Mouse (Mus musculus) spleen, postnatal 14 days (tissue): ENCODE measurements around the gene Pip5k1b.

Experiments
- DNase-seq, 2 experiments: peaks; one replicate each; pipeline ENCODE4 v3.0.0; 2021 to 2022; ENCODE audit warnings: low spot score in 2 of 2

Gene Pip5k1b

DNA sequence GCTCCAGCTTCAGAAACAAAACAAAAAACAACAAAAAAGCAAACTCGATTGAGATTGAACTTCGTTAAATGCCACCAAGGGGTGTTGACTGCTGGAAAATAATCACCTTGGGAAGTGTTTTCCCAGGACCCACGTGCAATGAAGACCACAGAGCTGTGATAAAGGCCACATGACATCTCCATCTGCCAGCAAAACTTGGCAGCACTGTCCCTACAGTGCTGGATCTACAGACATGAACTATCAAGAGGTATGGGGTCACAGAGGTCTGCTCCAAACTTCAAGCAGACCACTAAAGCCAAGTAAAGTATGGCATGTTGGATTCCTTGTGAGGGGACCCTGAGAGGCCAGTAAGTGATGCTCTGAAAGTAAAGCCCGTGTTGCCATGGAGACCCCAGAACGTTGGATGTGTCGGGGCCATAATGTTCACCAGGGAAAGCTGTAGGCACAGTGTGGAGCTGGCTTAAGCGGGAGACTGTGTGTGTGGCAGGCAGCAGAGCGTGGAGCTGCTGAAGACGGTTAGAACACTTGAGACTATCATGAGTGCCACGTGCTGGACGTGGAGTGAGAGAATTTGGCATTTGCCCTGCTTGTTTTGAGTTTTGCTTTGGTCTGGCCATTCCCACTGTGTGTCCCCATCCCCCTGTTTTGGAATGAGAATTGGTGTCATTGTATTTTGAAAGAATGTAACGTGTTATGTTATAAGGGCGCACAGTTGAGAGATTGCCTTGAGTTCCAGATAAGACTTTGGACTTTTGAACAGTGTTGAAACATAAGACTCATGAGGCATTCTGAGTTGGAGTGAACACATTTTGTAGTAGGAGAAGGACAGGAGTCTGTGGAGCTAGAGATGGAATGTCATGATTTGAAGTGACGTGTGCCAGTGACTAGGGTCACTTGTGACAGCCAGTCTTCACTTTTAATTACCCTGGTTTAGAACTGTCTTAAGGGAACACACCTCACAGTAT lies 12.0 kb downstream of the Pip5k1b start:
- no peak for DNase-seq

DNA sequence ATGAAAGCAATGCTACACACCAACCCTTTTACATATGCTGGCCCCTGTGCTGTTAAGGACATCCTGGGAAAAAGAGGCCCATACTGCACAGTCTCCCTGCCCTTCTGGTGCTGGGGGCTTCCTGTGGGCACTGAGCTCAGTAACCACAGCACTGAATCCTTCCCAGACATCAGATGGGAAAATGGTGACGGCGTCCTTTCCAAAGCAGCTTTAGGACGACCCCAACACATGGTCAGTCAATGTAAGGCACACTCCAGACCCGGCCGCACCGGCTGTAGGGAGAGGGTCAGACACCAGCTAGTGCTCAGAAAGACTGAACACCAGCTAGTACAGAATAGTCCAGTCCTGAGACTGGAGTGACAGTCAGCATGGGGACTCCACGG lies 13.4 kb downstream of the Pip5k1b start:
- DNase-seq = no peak

DNA sequence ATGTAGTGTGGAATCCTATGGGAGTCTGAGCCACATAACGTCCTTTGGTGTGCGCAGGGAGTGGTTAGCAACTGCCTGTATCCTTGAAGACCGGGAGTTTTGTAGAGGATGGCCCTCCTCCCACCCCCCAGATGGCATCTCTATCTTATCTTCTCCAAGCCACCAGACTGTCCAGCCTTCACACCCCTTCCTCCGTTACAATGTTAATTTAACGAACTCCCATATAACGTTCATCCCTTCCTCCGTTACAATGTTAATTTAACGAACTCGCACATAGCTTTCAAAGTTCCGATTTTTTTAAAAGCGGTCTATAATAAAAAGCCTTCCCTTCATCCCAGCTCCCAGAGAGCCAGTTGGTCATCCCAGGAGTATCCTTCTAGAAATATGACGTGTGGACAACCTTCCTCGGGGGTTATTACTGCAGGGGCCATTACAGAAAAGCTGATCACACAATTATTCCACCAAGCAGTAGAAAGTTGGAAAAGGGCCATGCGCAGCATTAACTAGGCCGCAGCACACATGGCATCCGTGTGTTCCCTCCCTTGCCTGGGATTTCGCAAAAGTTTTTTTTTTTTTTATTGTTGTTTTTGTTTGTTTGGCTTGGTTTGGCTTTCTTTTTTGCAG lies 13.9 kb downstream of the Pip5k1b start:
- DNase-seq = no peak

DNA sequence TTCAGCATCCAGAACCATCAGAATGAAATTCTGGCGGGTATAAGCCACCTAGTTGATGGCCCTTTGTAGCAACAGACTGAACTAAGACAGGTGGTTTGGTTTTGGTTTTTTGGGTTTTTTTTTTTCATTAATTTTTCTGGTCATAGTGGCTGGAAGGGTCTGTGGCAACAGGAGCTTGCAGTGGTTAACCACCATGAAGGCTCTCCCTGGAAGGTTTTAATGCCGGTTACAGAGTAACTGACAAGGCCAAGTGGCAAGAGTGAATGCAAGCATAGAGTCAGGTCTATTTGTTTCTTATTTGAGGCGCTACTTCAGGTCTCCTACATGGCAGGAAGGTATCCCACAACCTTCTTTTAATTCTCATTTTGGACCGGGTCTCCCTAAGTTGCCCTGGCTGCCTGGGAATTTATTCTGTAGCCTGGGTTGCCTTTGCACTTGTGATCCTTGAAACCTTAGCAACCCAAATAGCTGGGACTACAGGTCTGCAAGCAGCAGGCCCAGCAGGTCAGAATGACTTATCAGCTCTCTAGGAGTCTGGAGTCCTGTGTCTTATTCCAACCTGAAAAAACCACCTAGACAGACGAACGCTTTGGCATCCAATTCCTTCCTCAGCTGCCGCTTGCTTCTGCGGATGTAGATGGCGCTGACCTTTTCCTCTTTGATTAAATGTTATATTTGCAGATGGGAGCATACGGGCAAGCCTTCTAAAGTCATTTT lies 14.6 kb downstream of the Pip5k1b start:
- no peak for DNase-seq

DNA sequence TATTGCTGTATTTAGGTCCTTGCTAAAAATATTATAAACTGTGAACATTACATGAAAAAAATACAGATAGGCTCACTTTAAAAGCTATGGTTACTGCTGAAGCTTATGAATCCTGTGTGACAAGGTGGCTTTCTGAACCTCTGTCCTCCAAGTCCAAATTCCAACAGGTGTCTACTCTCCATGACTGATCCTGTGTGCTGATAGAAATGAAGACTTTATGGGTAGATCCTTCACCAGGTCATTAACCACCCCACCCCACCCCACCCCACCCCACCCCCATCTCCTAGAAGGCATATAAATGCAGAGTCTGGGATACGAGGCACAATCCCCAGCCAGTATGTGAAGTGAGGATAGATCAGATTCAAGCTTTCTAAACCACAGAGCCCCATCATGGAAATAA lies 16.6 kb downstream of the Pip5k1b start:
- no peak for DNase-seq

DNA sequence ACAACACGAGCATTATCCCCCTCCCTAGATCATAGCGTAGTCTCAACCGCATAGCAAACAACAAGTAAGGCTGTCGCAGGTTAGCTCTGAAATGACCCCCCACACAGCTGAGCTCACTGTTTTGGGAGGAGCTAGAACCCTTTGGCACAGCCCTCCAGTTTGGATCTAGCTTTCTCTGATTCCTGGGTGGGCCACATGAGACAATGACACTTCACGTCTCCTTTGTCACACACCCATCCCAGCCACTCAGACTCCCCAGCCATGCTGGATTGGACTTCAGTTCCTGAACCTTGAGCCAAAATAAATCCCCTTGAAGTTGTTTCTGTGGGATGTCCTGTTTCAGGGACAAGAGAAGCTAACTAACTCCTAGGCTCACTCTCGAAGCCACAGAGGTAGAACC lies 17.5 kb downstream of the Pip5k1b start:
- DNase-seq = no peak

DNA sequence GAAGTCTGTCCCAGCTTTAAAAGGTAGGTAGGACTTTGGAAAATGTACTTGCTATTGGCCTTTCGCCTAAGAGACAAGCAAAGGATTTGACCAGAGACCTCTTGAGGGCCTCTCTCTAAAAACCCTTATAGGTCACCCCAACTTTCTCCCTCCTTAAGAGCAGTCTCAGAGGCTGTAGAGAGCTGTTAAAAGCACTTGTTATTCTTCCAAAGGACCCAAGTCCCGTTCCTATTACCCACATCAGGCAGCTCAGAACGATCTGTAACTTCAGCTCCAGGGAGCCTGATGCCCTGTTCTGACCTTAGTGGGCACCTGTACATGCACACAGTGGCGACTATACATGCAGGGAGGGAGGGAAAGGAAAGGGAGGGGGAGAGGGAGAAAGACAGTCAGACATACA lies 18.0 kb downstream of the Pip5k1b start:
- no peak for DNase-seq

DNA sequence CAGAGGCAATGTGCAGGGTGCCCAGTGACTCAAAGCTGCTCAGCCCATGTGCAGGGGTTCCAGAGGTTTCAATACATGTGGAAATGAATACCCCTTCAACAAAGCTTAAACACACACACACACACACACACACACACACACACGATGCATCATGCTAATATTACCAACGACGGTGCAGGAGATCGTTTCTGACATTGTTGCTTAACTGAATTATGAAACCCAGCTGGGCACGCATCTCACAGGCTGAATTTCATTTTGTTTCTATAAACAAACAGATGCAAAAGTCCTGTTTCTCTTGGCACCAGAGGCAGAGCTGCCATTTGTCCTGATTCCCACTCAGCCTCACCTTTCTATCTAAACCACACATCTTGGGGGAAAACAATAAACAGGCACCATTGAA lies 18.8 kb downstream of the Pip5k1b start:
- no peak for DNase-seq

DNA sequence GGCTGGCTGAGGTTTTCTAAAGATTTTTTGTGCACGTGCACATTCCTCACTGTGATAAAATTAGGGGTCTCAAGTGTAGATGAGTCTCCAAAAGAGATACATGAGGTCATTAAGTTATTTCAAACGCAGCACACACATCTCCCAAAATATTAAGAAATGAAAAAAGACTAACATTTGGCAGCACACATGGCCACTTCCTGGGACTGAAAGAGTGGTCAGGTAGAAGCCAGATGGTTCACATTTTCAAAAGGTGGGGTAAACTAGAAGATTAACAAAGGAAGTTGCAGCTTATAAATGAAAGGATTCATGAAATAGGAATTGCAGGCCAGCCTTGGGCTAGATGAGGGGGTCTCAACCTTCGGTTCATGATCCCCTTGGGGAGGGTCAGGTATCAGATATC lies 19.4 kb downstream of the Pip5k1b start:
- no peak for DNase-seq

DNA sequence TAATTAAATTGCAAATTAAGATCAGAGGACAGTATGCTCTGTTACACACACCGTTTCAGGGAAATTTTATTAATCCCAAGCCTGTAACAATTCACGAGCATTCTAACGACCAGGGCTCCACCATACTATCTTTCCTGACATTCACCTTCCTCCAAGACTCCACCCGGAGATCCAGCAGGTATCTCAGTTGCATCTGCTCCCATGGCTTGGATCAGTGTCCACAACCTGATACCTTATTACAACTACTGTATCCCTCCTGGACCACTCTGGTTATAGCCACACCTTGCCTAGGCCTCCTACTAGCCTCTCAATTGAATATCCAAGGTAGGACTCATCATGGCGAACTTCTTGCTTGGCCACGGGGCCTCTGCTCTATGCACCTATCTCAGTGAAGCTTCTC lies 20.5 kb downstream of the Pip5k1b start:
- DNase-seq = no peak

DNA sequence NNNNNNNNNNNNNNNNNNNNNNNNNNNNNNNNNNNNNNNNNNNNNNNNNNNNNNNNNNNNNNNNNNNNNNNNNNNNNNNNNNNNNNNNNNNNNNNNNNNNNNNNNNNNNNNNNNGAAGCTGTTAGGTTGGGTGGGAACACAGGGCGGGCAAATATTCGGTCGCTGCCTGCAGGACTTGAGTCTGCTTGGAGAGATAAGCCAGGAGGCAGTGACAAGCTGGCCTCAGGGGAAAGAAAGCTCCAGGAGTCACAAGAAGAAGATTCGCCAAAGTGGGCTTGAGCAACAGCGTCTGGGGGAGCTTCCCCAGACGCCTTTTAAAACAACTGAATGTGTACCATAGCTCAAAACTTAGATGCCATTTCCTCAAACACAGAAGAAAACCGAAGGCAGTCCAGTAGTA lies 20.9 kb downstream of the Pip5k1b start:
- peak; percentile 47 to 48 for DNase-seq

DNA sequence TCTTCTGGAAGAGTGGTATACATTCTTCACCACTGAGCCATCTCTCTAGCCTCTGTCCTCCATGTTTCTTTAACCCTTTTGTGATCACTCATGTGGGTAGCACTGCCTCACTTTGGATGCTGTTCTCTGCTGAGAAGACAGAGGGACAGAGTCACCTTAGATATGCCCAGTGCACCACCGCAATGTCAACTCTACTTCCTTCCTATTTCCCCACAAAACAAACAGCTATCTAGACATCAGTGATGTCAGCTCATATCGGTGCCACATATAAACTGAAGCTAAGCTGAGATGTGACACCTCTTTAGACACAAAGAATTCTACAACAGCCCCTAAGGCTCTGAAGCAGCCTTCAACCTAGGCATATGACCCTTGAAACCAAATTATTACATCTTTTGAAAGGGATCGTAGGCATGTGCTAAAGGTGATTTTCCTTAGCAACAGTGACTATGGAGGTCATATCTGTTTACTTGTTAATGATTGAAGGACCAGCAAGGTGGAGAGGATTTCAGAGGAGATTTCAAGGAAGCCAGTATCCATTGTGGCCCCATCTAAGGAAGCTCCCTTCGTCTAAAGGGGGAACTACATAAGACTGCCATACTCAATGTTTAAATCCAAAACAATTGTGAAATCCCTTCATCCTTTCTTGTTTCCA lies 26.6 kb downstream of the Pip5k1b start:
- no peak for DNase-seq

DNA sequence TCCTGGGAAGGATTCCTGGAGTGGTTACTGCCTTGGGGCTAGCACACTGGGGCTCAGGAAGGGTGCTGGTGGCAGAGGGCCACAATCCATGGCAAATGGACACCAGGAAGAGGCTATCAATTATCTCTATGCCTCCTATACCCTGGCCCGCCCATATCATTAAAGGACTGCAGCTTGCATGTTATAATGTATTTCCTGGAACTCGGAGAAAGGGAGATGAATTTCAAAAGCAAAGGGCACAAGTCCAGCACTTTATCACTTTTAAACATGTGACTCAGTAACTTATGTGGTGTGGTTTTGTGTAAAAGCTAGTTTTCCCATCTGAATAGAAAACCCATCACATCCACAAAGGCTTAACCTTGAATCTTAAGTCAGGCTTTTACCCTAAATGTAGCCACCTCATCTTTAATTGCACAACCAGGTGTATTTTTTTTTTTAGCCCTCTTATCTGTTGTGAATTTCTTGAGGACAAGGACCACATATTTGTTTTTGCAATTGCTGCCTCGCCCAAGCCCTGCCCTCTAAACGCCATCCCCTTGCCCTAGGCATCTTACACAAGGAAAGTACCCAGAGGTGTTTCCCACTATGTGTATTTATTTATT lies 27.4 kb downstream of the Pip5k1b start:
- no peak for DNase-seq

DNA sequence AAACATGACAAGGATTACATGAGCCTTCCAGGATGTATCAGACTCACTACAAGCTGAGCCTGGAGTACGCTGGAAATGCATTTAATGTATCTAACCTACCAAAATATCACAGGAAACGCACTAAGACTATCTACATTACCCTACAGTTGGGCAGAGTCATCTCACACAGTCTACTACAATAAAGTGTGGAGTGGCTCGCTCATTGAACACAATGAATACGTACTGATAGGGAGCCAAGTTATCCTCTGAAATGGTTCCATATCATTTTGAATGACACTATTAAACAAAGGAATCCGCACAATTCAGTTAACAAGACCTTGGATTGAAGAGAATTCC lies 28.1 kb downstream of the Pip5k1b start:
- DNase-seq = no peak

DNA sequence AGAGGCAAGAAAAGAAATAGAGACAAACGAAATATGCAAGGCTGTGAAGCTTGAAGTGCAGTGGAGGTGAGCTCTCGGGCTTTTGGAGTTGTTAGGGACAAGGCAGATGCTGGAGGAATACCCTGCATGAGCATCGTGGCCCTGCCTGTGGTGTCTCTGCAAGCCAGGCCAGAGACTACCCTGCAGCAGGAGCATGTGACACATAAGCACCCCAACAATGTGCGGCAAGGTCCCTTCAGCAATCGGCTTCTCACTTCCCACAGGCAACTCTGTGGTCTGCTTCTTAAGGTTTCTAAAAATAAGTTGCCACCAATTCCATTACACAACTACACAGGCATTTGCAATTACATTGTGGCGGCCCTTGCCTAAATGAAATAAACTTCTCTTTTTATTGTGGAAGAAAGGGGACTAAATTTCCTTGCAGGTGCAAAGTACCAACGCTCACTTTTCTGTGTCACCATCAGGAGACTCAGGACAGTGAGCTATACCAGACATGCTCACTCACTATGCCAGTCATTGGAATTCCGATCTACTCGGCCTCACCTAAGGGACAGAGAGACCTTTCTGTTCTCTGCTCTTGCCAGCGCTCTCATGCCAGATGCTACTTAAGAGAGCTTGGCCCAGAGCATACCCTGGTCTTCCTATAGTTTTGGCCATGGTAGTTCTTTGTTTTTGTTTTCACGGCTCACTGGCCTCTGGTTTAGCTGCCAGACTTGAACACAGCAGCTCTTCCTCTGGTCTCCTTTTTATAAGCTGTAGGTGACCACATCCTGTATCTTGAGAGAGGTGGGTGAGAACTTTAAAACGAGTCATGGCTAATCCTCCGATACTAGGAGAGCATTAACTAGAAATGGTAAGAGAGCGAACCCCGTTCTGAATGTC lies 28.7 kb downstream of the Pip5k1b start:
- DNase-seq = no peak

DNA sequence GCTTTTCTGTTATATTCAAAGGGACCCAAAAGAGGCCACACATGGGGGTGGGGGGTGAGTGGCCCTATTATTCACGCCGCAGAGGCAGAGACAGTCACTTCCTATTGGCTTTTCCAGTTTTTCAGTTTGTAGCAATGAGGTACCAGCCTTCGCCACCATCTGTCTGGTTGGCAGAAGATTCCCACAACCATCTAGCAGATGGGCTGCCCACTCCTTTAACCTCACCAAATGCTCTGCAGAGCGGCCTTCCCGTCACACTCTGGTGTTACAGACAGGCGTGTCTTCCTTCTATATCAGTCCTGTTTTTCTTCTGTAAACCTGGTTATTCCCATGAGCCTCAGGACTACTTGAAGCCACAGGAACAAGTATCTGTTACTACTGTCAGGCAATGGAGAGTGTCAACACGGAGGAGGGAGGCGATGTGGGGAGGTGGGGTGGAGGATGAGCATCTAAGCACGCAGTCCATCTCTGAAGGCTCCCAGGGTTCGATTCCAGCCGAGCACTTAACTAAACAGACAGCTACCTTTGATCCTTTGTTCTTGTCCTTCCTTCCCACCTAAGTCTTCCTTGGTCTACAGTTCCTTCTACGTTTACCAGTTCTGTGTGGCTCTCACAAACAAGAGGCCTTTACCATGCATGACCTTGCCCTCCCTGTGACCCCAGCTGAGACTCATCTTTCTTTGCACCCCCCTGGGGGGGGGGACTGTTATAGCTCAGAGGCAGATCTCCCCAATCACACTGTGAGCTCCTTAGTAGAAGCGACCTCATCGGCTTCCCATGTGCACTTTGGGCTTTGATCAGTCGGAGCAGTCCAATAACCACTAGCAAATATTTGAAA lies 32.0 kb downstream of the Pip5k1b start:
- DNase-seq = no peak

DNA sequence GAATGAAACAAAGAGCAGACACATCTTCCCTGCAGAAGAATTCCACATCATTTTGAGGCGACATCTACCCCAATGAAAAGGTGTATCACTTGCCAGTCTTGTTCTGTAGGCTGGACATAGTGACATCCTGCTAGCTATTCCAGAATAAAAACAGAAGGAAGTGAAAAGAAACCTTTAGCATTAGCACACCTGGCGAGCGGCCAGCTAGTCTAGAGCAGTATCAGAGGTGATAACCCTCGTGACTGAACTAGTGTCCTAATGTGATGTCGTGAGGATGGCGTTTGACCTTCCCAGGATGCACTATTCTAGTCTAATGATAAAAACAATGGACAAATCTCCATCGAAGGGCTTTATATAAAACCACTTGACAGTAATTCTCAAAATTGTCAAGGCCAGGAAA lies 33.7 kb downstream of the Pip5k1b start:
- DNase-seq = no peak

DNA sequence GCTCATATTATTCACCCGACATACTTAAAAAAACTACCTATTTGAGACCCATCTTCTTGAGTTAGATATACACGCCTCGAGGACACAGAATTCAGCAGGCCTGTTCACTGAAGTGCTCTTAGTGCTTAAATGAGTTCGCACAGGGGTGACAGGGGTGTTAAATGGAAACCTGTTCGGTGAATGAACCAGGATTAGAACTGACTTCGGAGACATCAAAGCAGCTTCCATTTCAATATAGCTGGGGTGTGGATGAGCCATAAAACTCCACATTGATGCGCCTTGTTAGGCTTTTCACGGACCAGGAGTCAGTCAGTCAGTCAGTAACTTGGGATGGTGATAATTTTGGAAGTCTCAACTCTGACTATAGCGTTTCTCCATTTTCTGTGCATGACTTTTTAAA lies 34.5 kb downstream of the Pip5k1b start:
- DNase-seq = no peak

DNA sequence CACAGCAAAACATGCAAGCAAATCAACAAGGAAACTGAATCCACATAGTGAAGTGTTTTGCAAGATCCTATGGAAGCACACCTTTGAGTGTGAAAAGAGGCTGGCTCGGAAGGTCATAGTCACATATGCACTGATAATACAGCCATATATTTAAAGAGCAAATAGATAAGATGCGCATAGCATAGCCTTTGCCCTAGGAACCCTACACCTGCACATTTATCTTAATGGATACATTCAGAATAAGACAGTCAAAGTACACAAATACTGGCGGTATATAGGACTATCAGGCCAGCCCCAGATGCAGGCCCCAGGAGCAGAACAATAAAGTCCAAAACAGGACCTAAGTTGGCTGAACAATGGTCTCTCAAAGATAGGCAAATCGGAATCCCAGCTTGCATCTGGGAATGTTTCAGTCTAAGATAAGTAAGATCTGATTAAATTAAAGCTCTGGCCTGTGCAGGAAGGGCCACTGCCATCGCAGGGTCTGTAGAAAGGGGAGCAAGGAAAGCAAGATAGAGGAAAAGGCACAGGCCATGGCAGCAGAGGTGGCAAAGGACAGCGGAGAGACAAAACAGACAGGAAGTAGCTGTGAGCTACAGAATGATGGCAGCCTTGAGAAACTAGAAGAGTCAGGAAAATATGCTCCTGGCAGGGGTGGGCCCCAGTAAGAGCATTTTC lies 35.8 kb downstream of the Pip5k1b start:
- no peak for DNase-seq
